8 mouse cellular contexts compared by ENCODE assay signal in the genomic region with DNA sequence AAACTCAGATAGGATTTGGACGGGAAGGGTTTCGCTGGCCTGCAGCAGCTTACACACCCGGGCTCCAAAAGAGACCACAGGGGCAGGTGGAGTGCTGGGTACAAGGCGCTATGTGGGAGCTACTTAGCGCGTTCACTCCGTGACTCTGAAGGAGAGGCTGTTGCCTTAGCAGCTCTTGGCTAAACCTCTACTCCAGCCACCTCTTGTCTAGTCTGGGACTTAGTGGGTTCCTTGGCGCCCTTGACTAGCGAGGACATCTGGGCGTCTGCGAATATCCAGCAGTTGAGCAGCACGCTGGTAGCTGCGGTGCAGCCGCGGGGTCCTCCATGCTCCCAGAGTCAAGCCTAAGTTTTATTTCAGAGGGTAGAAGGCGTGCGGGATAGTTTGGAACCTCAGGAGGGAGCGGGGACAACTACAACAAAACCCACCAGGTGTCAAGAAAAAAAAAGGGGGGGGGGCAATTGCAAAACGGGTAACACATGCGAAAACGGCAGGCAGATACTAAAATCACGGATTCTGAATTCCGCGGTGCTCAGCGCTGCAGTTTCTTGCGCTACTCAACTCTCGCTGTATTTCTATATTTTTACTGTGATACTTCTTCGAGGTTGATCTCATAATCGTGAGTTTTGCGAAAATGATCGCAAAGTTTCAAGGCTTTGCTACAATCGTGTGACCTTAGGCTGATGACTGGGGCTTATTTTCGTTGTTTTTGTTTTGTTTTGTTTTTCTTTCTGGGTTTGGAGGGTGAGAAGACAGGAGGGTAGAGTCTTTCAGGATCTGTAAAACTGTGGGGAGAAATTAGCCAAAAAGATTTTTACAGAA.
DNase-seq lines count a peak whose midpoint lies in the region; ATAC-seq and TF ChIP-seq lines count a peak whose summit lies in the region.

No protein-coding gene starts in this region.

- no peaks in the 10 kb centered on the region; the same call in 1 of the 2 replicates for H3K4me1 ChIP-seq in liver, embryonic 11.5 days (replicated peaks; ENCODE audit: control insufficient read depth, insufficient read depth, low read length)
- peaks cover 35% of the 10 kb centered on the region for H3K4me1 ChIP-seq in heart, embryonic 13.5 days
- H3K4me1 ChIP-seq in limb, embryonic 11.5 days (ENCODE audit: control insufficient read depth, insufficient read depth, low read length): no peaks in the 10 kb centered on the region
- H3K4me1 ChIP-seq in neural tube, embryonic 11.5 days (ENCODE audit: control insufficient read depth, insufficient read depth, low read length): no peaks in the 10 kb centered on the region

- no peak for TF ChIP-seq CTCF in brain, embryonic 14.5 days (IDR thresholded peaks at IDR 0.05; ENCODE audit: borderline replicate concordance, extremely low read depth, insufficient read depth, insufficient read length)

- TF ChIP-seq POLR2A in brain, embryonic 14.5 days (IDR thresholded peaks at IDR 0.05; ENCODE audit: borderline replicate concordance, extremely low read depth, insufficient read depth, insufficient read length, poor library complexity, severe bottlenecking): no peak

- ATAC-seq in liver, embryonic 11.5 days (replicated peaks; ENCODE audit: low FRiP score): no peak
- ATAC-seq in heart, embryonic 13.5 days (ENCODE audit: extremely low read depth, insufficient number of reproducible peaks, low FRiP score, low TSS enrichment): no peak
- ATAC-seq in limb, embryonic 11.5 days (ENCODE audit: insufficient number of reproducible peaks, low FRiP score, low TSS enrichment, low read depth): no peak
- ATAC-seq in neural tube, embryonic 11.5 days (ENCODE audit: insufficient read depth, low FRiP score, low TSS enrichment): no peak

- H3K27ac ChIP-seq in liver, embryonic 11.5 days (ENCODE audit: low read depth, low read length): no peak overlapping the region
- peak overlapping the region; percentile 98 for H3K27ac ChIP-seq in heart, embryonic 13.5 days (replicated peaks)
- peak overlapping the region; percentile 42; the same call in 1 of the 2 replicates for H3K27ac ChIP-seq in limb, embryonic 11.5 days (replicated peaks; ENCODE audit: low read depth, low read length)
- H3K27ac ChIP-seq in neural tube, embryonic 11.5 days (ENCODE audit: low read depth, low read length): no peak overlapping the region

- WGBS in liver, embryonic 11.5 days: 12% methylated on average over 33 of the region's 33 CpGs
- WGBS in heart, embryonic 13.5 days: 4% methylated on average over 33 of the region's 33 CpGs
- WGBS in limb, embryonic 11.5 days: 13% methylated on average over 33 of the region's 33 CpGs
- WGBS in neural tube, embryonic 11.5 days: 14% methylated on average over 33 of the region's 33 CpGs

- peak overlapping the region; percentile 70 for H3K4me2 ChIP-seq in liver, embryonic 11.5 days
- H3K4me2 ChIP-seq in heart, embryonic 13.5 days: peak overlapping the region; percentile 69
- H3K4me2 ChIP-seq in limb, embryonic 11.5 days (ENCODE audit: low read depth, severe bottlenecking): peak overlapping the region; percentile 57
- peak overlapping the region; percentile 27 for H3K4me2 ChIP-seq in neural tube, embryonic 11.5 days (ENCODE audit: low read depth)

- H3K9me3 ChIP-seq in liver, embryonic 11.5 days (ENCODE audit: control insufficient read depth, low read length): no peaks in the 10 kb centered on the region
- no peaks in the 10 kb centered on the region for H3K9me3 ChIP-seq in heart, embryonic 13.5 days
- no peaks in the 10 kb centered on the region for H3K9me3 ChIP-seq in limb, embryonic 11.5 days (ENCODE audit: control insufficient read depth, low read length)
- H3K9me3 ChIP-seq in neural tube, embryonic 11.5 days (ENCODE audit: control insufficient read depth, low read length): no peaks in the 10 kb centered on the region

- no peaks in the 10 kb centered on the region for H3K36me3 ChIP-seq in liver, embryonic 11.5 days (ENCODE audit: control insufficient read depth, insufficient read depth, low read length)
- H3K36me3 ChIP-seq in heart, embryonic 13.5 days: peaks cover 12% of the 10 kb centered on the region
- no peaks in the 10 kb centered on the region for H3K36me3 ChIP-seq in limb, embryonic 11.5 days (ENCODE audit: control insufficient read depth, insufficient read depth, low read length)
- H3K36me3 ChIP-seq in neural tube, embryonic 11.5 days (ENCODE audit: control insufficient read depth, insufficient read depth, low read length): no peaks in the 10 kb centered on the region

- peak; percentile 39 for DNase-seq in liver, embryonic 11.5 days (ENCODE audit: low spot score)
- no peak for DNase-seq in liver
- peak; percentile 43 for DNase-seq in brain, embryonic 14.5 days (ENCODE audit: low read depth)
- DNase-seq in limb, embryonic 11.5 days (ENCODE audit: low spot score): peak; percentile 54
- peak; percentile 50 for DNase-seq in neural tube, embryonic 11.5 days (ENCODE audit: low spot score)
- DNase-seq in c-Kit-positive CD71-positive TER-119-positive erythroid progenitor cells, embryonic 14.5 days (ENCODE audit: low spot score): no peak
- DNase-seq in layer of hippocampus, adult 11-12 months (ENCODE audit: low spot score): no peak

- peak overlapping the region; percentile 32 for H3K4me3 ChIP-seq in liver, embryonic 11.5 days (ENCODE audit: low read depth, low read length)
- H3K4me3 ChIP-seq in heart, embryonic 13.5 days: peak overlapping the region; percentile 68
- peak overlapping the region; percentile 23 for H3K4me3 ChIP-seq in limb, embryonic 11.5 days (ENCODE audit: low read depth, low read length)
- peak overlapping the region; percentile 13; the same call in 1 of the 2 replicates for H3K4me3 ChIP-seq in neural tube, embryonic 11.5 days (ENCODE audit: low read depth, low read length)

- peaks cover 9% of the 10 kb centered on the region for H3K27me3 ChIP-seq in liver, embryonic 11.5 days (replicated peaks; ENCODE audit: control insufficient read depth, insufficient read depth, low read length)
- no peaks in the 10 kb centered on the region for H3K27me3 ChIP-seq in heart, embryonic 13.5 days (replicated peaks)
- 0 out of 2 replicates have a peak, but pooled peaks cover 4% of the 10 kb centered on the region for H3K27me3 ChIP-seq in limb, embryonic 11.5 days (ENCODE audit: control insufficient read depth, insufficient read depth, low read length)
- H3K27me3 ChIP-seq in neural tube, embryonic 11.5 days (ENCODE audit: control insufficient read depth, insufficient read depth, low read length): peaks cover 5% of the 10 kb centered on the region

- peak overlapping the region; percentile 10; the same call in 1 of the 2 replicates for H3K9ac ChIP-seq in liver, embryonic 11.5 days (ENCODE audit: low read depth, low read length)
- peak overlapping the region; percentile 86 for H3K9ac ChIP-seq in heart, embryonic 13.5 days
- H3K9ac ChIP-seq in limb, embryonic 11.5 days (ENCODE audit: low read length): peak overlapping the region; percentile 40; the same call in 1 of the 2 replicates
- no peak overlapping the region for H3K9ac ChIP-seq in neural tube, embryonic 11.5 days (ENCODE audit: low read length)

Comparison
In these comparisons a context has a peak if more than half of its experiments do, and no peak if none do; other contexts are left out.
1. DNase-seq: peak in liver, embryonic 11.5 days (single experiment), brain, embryonic 14.5 days (single experiment), limb, embryonic 11.5 days (single experiment) and neural tube, embryonic 11.5 days (single experiment); none in liver (single experiment), c-Kit-positive CD71-positive TER-119-positive erythroid progenitor cells, embryonic 14.5 days (single experiment) and layer of hippocampus, adult 11-12 months (single experiment).
2. H3K27ac ChIP-seq: peak in heart, embryonic 13.5 days (single experiment) and limb, embryonic 11.5 days (single experiment); none in liver, embryonic 11.5 days (single experiment) and neural tube, embryonic 11.5 days (single experiment).
3. H3K4me3 ChIP-seq: peak in every context shown above with its lines; median percentile 68 in heart, embryonic 13.5 days; 32 in liver, embryonic 11.5 days; 23 in limb, embryonic 11.5 days; 13 in neural tube, embryonic 11.5 days.
4. Peak in every context shown above with its lines, with median percentiles within 50 percentile points of each other: H3K4me2 ChIP-seq.